Mouse (Mus musculus) small intestine, adult 2 months (tissue): ENCODE measurements around the gene Rapgef4.

Source experiments
- CTCF ChIP-seq: fragments of 200-500 bp; IDR thresholded peaks from 2 replicates; pipeline ENCODE4 v1.5.1; 2012; ENCODE audit warnings: low read depth, mild to moderate bottlenecking, control low read depth, inconsistent platforms, low read length, moderate library complexity, mixed read lengths; ENCODE audit not compliant: insufficient replicate concordance, insufficient read length; ENCODE audit errors: extremely low read depth
- POLR2A ChIP-seq: fragments of 200-500 bp; IDR thresholded peaks from 2 replicates; pipeline ENCODE4 v1.6.1; 2012; ENCODE audit warnings: low read depth, mild to moderate bottlenecking, control low read depth, inconsistent platforms, low read length, moderate library complexity

DNA sequence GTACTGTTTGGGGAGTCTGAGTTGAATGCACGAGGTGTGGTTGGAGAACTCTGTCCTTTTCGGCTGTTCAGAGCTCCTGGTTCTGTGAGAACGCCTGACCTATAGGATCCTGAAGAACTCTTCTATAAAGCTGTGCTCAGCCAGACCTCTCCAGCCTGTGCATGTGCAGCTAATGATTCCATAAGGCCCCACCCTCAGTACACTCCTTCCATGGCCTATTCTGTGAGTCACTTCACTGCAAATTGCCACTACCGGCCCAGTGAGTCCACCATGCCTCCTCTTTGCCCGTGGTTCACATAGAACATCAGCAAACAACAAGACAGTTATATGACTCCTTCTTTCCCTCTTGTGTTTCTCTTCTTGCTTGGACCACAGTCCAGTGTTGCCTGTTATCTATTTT, 42.8 kb downstream of the Rapgef4 start:
- TF ChIP-seq CTCF (no peak), POLR2A (no peak)
